Mouse (Mus musculus): ENCODE measurements around the gene Armc2. TPM values are rescaled to one million over a fixed set of nuclear protein-coding genes. Genes with fewer than 3 reads are reported as not detected.

Armc2 gene
- total and polyA plus RNA-seq, 3 experiments = 0.08 to 0.13 TPM; not detected in 1

DNA sequence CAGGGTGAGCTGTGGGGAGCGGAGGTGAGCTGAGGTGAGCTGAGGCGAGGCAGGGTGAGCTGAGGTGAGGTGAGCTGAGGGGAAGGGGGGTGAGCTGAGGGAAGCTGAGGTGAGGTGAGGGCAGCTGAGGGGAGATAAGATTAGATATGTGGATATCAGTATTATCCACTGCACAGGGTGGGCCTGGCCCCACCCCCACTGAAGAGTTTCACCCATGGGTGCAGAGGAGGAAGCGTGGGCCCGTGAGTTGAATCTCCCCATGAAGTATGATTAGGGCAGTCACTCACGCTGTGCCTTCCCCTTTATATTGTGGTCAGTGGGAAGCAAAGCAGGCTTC, 64.7 kb downstream of the Armc2 start:
- H3K4me1 ChIP-seq (ENCODE audit: control insufficient read depth in 1 of 2, insufficient read depth in 2 of 2, low read length in 2 of 2) = peaks cover 6 to 11% of the 10 kb centered on the region in 2 experiments
- no peaks in the 10 kb centered on the region for H3K9me3 ChIP-seq (replicated peaks; ENCODE audit: insufficient read depth, low read length)
- H3K27me3 ChIP-seq (ENCODE audit: control insufficient read depth in 1 of 2, insufficient read depth in 2 of 2, low read length in 2 of 2) = no peaks in the 10 kb centered on the region
- peak overlapping the region; percentile 62 to 82 for H3K4me3 ChIP-seq (ENCODE audit: control insufficient read depth in 1 of 2, insufficient read depth in 1 of 2, low read depth in 2 of 2, low read length in 2 of 2)
- H3K9ac ChIP-seq (ENCODE audit: control insufficient read depth, low read depth, low read length, poor library complexity, severe bottlenecking) = peak overlapping the region; percentile 70
- H3K27ac ChIP-seq (ENCODE audit: control insufficient read depth, low read depth, low read length) = peak overlapping the region; percentile 82
- no peaks in the 10 kb centered on the region for H3K79me2 ChIP-seq (ENCODE audit: control insufficient read depth, insufficient read depth, low read length, poor library complexity)
- peaks cover 0 to 5% of the 10 kb centered on the region in 2 experiments; a peak in 2 of 4 replicates for H3K36me3 ChIP-seq (ENCODE audit: control insufficient read depth in 1 of 2, insufficient read depth in 2 of 2, low read length in 2 of 2)
- DNase-seq (ENCODE audit: low read depth, low spot score) = peak; percentile 59
- TF ChIP-seq ZC3H11A (IDR thresholded peaks at IDR 0.05; ENCODE audit: low read depth, low read length) = 0 out of 2 replicates have a peak, but pooled peaks have one; percentile 21
- TF ChIP-seq GATA1 (IDR thresholded peaks at IDR 0.05; ENCODE audit: low read depth, low read length) = peak; percentile 80
- 0 out of 2 replicates have a peak, but pooled peaks have one; percentile 18 for TF ChIP-seq NRF1 (IDR thresholded peaks at IDR 0.05; ENCODE audit: insufficient read depth, low read depth, low read length, poor library complexity, severe bottlenecking)
- no peak for TF ChIP-seq UBTF (IDR thresholded peaks at IDR 0.05; ENCODE audit: borderline replicate concordance, insufficient read depth, low read depth, low read length)
- TF ChIP-seq GABPA (IDR thresholded peaks at IDR 0.05; ENCODE audit: low read depth, low read length) = no peak
- 0 out of 2 replicates have a peak, but pooled peaks have one; percentile 10 for TF ChIP-seq RCOR1 (IDR thresholded peaks at IDR 0.05; ENCODE audit: low read depth, low read length)
- peak; percentile 47; the same call in 1 of the 2 replicates for TF ChIP-seq BHLHE40 (IDR thresholded peaks at IDR 0.05; ENCODE audit: borderline replicate concordance, low read depth, low read length)
- TF ChIP-seq POLR2AphosphoS5 (IDR thresholded peaks at IDR 0.05; ENCODE audit: borderline replicate concordance, low read depth, low read length) = no peak
- TF ChIP-seq POLR2A (IDR thresholded peaks at IDR 0.05; ENCODE audit: control insufficient read depth in 1 of 2, insufficient read depth in 1 of 2, low read depth in 1 of 2, low read length in 2 of 2, poor library complexity in 1 of 2) = 0 out of 4 replicates have a peak, but pooled peaks of 1 of the 2 experiments have one; percentile 28
- TF ChIP-seq MAX (IDR thresholded peaks at IDR 0.05; ENCODE audit: low read length) = no peak
- TF ChIP-seq ETS1 (IDR thresholded peaks at IDR 0.05; ENCODE audit: low read depth, low read length) = peak; percentile 71
- peak; percentile 77 for TF ChIP-seq TCF12 (IDR thresholded peaks at IDR 0.05; ENCODE audit: low read depth, low read length)
- 0 out of 2 replicates have a peak, but pooled peaks have one; percentile 36 for TF ChIP-seq ZKSCAN1 (IDR thresholded peaks at IDR 0.05; ENCODE audit: low read depth, low read length)
- TF ChIP-seq POLR2AphosphoS2 (IDR thresholded peaks at IDR 0.05; ENCODE audit: low read length) = 0 out of 2 replicates have a peak, but pooled peaks have one; percentile 13
- TF ChIP-seq CTCF (IDR thresholded peaks at IDR 0.05 in 2 of 3, conservative IDR thresholded peaks at IDR 0.05 in 1 of 3; ENCODE audit: control insufficient read depth in 1 of 3, insufficient read depth in 1 of 3, low read depth in 2 of 3, low read length in 3 of 3, poor library complexity in 1 of 3, severe bottlenecking in 1 of 3) = no peak
- no peak for TF ChIP-seq JUND (IDR thresholded peaks at IDR 0.05; ENCODE audit: low read depth, low read length)
- TF ChIP-seq MXI1 (IDR thresholded peaks at IDR 0.05; ENCODE audit: low read depth, low read length) = no peak
- no peak for TF ChIP-seq RAD21 (IDR thresholded peaks at IDR 0.05; ENCODE audit: low read depth, low read length)
- no peak for TF ChIP-seq MEF2A (IDR thresholded peaks at IDR 0.05; ENCODE audit: extremely low read depth, insufficient replicate concordance, low read depth, low read length, poor library complexity, severe bottlenecking)
- TF ChIP-seq MYB (IDR thresholded peaks at IDR 0.05; ENCODE audit: low read depth, low read length) = no peak
- no peak for TF ChIP-seq SMC3 (IDR thresholded peaks at IDR 0.05; ENCODE audit: low read depth, low read length)
- TF ChIP-seq EP300 (IDR thresholded peaks at IDR 0.05; ENCODE audit: low read depth in 1 of 2, low read length in 2 of 2) = peak in 1 of 2 experiments; percentile 78; a peak in 3 of 4 replicates

All from MEL (cell line).